ENCODE assay signal across 22 mouse cellular contexts in genomic region chr16:8631428-8631827, GRCm38 (mm10). TPM values are rescaled to one million over a fixed set of nuclear protein-coding genes. Genes with fewer than 3 reads are reported as not detected.
"Had no signal": no experiment of that assay in that cellular context is flagged by ENCODE, and none has a peak within 500 bp of the region (broad histone marks: within the 10 kb centered on the region; RNA-seq: fewer than 3 reads in every experiment).

No protein-coding gene starts in this region.

- H3K4me3 ChIP-seq: limb, embryonic 12.5 days; midbrain, embryonic 12.5 days; neural tube, embryonic 13.5 days; stomach, embryonic 15.5 days had no signal

- DNase-seq: kidney, adult 2 months; kidney, postnatal 25 days; layer of hippocampus, adult 9-11 months; layer of hippocampus, postnatal 36 days; lung, adult 2 months; lung, postnatal 4 days; right cerebral cortex, postnatal 14 days had no signal

- H3K27me3 ChIP-seq: limb, embryonic 12.5 days; midbrain, embryonic 12.5 days; neural tube, embryonic 13.5 days; stomach, embryonic 15.5 days had no signal

- ATAC-seq: lung, postnatal 0 days; midbrain, embryonic 16.5 days had no signal

- H3K27ac ChIP-seq: limb, embryonic 12.5 days; liver, embryonic 14.5 days; midbrain, embryonic 12.5 days; neural tube, embryonic 13.5 days; stomach, embryonic 15.5 days had no signal

RNA-seq across cellular contexts. Expression of gene Gm5767, which starts 49.1 kb away (rescaled TPM):
- total RNA-seq: layer of hippocampus, adult 18-20 months; layer of hippocampus, postnatal 36 days; left cerebral cortex, adult 8-10 months; left cerebral cortex, postnatal 36 days; liver, adult 2 months; megakaryocyte-erythroid progenitor cell, adult 5-6 weeks had no signal
- polyA plus RNA-seq: intestine, embryonic 16.5 days; kidney, embryonic 16.5 days; limb, embryonic 12.5 days; lung, adult 2 months; lung, postnatal 0 days; midbrain, embryonic 12.5 days; midbrain, embryonic 16.5 days; neural tube, embryonic 13.5 days; spleen, adult 2 months; stomach, embryonic 15.5 days had no signal
